Mouse (Mus musculus): ENCODE data around the gene Mfsd6l. TPM values are rescaled to one million over a fixed set of nuclear protein-coding genes. Genes with fewer than 3 reads are reported as not detected.

The Mfsd6l gene
- total and polyA plus RNA-seq, 3 experiments, result 0.04 TPM; not detected in 2

DNA sequence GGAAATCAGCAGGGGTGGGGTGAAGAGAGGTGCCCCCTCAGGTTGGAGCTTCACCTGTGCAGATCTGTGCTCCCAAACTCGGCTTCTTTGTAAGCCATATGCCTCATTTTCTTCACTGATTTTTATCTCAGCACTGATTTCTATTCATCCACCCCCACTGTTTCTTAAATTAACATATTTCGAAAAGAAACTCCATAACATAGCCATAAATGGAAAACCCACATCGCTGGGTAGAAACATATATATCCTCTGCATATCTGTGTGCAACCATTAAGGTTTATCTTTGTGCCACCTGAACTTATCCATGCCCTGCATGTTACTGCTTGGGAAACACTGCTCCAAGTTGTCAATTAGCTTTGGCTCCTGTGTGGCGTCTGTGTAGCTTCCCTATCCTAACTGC, 29.5 kb upstream of the Mfsd6l start:
- H3K27me3 ChIP-seq (ENCODE audit: control insufficient read depth in 1 of 2, insufficient read depth in 2 of 2, low read length in 2 of 2), result no peaks in the 10 kb centered on the region; a peak in 1 of 4 replicates
- no peak overlapping the region for H3K27ac ChIP-seq (ENCODE audit: control insufficient read depth, low read depth, low read length)
- H3K4me3 ChIP-seq (ENCODE audit: control insufficient read depth in 1 of 2, insufficient read depth in 1 of 2, low read depth in 2 of 2, low read length in 2 of 2), result no peak overlapping the region
- no peak overlapping the region for H3K9ac ChIP-seq (ENCODE audit: control insufficient read depth, low read depth, low read length, poor library complexity, severe bottlenecking)
- no peak for DNase-seq (ENCODE audit: low read depth, low spot score)
- H3K4me1 ChIP-seq (ENCODE audit: control insufficient read depth in 1 of 2, insufficient read depth in 2 of 2, low read length in 2 of 2), result peaks cover 0 to 8% of the 10 kb centered on the region in 2 experiments; a peak in 3 of 4 replicates
- H3K36me3 ChIP-seq (ENCODE audit: control insufficient read depth in 1 of 2, insufficient read depth in 2 of 2, low read length in 2 of 2), result peaks cover 0 to 7% of the 10 kb centered on the region in 2 experiments; a peak in 2 of 4 replicates
- no peaks in the 10 kb centered on the region for H3K9me3 ChIP-seq (replicated peaks; ENCODE audit: insufficient read depth, low read length)
- no peak for TF ChIP-seq GABPA (IDR thresholded peaks at IDR 0.05; ENCODE audit: low read depth, low read length)
- TF ChIP-seq E2F4 (IDR thresholded peaks at IDR 0.05; ENCODE audit: borderline replicate concordance, low read depth, low read length), result no peak
- no peak for TF ChIP-seq MYB (IDR thresholded peaks at IDR 0.05; ENCODE audit: low read depth, low read length)
- TF ChIP-seq TAL1 (IDR thresholded peaks at IDR 0.05; ENCODE audit: low read length), result no peak
- TF ChIP-seq EP300 (IDR thresholded peaks at IDR 0.05; ENCODE audit: low read depth in 1 of 2, low read length in 2 of 2), result no peak
- no peak for TF ChIP-seq USF2 (IDR thresholded peaks at IDR 0.05; ENCODE audit: borderline replicate concordance in 1 of 2, insufficient read depth in 1 of 2, low read depth in 1 of 2, low read length in 2 of 2)
- no peak for TF ChIP-seq RCOR1 (IDR thresholded peaks at IDR 0.05; ENCODE audit: low read depth, low read length)
- TF ChIP-seq ZC3H11A (IDR thresholded peaks at IDR 0.05; ENCODE audit: low read depth, low read length), result no peak
- no peaks in the 10 kb centered on the region for H3K79me2 ChIP-seq (ENCODE audit: control insufficient read depth, insufficient read depth, low read length, poor library complexity)

DNA sequence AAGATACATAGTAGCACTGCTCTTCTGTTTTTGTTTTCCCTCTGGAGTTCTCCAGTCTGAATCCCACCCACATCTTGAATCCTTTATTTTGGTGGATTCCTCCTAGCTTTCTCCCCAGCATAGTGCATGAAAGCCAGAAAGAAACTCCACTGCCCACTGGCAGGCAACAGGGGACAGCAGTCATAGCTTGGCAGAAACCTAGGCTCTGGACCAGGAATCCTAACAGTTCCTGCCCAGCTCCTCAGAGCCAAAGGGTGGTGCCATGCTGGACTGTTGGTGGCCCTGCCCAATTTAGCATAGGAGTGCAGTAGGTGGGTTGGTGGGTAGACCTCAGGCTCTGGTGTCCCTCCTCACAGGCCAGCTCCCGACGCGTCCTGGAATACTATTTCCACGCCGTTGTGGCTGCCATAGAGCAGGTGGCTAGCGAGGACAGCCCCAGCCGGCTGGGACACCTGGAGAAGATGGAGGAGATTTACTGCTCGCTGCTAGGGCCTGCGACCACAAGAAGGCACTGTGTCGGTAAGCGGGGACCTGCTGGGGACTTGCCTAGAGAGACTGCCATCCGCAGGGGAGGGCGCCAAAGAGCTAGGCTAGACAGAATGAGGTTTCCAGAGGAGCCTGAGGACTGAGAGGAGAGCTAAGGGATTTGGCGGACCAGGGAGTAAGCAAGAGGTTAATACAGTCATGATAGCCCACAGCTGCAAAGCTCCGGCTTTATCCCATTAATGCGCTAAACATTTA, 24.8 kb upstream of the Mfsd6l start:
- H3K36me3 ChIP-seq (ENCODE audit: control insufficient read depth in 1 of 2, insufficient read depth in 2 of 2, low read length in 2 of 2), result no peaks in the 10 kb centered on the region
- TF ChIP-seq CTCF (IDR thresholded peaks at IDR 0.05 in 2 of 3, conservative IDR thresholded peaks at IDR 0.05 in 1 of 3; ENCODE audit: control insufficient read depth in 1 of 3, insufficient read depth in 1 of 3, low read depth in 2 of 3, low read length in 3 of 3, poor library complexity in 1 of 3, severe bottlenecking in 1 of 3) (peak in 2 of 3 experiments; percentile 42 to 46; a peak in 4 of 6 replicates), UBTF (IDR thresholded peaks at IDR 0.05; ENCODE audit: borderline replicate concordance, insufficient read depth, low read depth, low read length) (no peak)

DNA sequence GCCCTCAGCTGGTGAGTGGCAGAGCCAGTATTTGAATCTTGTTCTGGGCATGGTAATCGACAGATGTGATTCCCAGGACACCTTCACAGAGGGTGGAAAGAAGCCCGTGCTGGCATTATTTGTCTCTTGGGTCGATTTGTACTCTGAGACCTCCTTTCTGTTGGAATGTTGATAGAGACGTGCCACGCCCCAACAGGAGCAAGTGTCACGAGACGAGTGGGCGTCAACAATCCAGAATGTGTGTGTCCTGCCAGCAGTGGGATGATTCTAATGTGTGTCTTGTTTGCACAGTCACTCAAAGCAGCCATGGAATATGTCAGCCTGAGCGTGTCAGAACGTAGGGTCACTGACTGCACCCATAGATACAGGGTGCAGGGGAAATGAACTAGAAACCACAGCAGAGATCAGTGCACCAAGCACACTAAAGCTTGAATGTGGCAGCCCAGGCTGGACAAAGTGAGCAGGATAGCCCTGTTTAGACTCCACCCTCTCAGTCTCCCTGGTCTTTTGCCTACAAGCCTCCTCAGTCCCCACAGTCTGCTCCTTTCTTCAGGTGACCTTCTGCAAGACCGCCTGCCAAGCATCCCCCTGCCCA, 23.9 kb upstream of the Mfsd6l start:
- H3K36me3 ChIP-seq (ENCODE audit: control insufficient read depth in 1 of 2, insufficient read depth in 2 of 2, low read length in 2 of 2), result no peaks in the 10 kb centered on the region
- peaks cover 0 to 4% of the 10 kb centered on the region in 2 experiments; a peak in 2 of 4 replicates for H3K4me1 ChIP-seq (ENCODE audit: control insufficient read depth in 1 of 2, insufficient read depth in 2 of 2, low read length in 2 of 2)
- no peak overlapping the region for H3K4me3 ChIP-seq (ENCODE audit: control insufficient read depth in 1 of 2, insufficient read depth in 1 of 2, low read depth in 2 of 2, low read length in 2 of 2)
- no peak overlapping the region for H3K27ac ChIP-seq (ENCODE audit: control insufficient read depth, low read depth, low read length)
- H3K79me2 ChIP-seq (ENCODE audit: control insufficient read depth, insufficient read depth, low read length, poor library complexity), result no peaks in the 10 kb centered on the region
- TF ChIP-seq USF2 (IDR thresholded peaks at IDR 0.05; ENCODE audit: borderline replicate concordance in 1 of 2, insufficient read depth in 1 of 2, low read depth in 1 of 2, low read length in 2 of 2) (no peak), ELF1 (IDR thresholded peaks at IDR 0.05; ENCODE audit: low read depth, low read length) (no peak), USF1 (IDR thresholded peaks at IDR 0.05; ENCODE audit: low read depth, low read length) (no peak), TCF12 (IDR thresholded peaks at IDR 0.05; ENCODE audit: low read depth, low read length) (no peak), HCFC1 (IDR thresholded peaks at IDR 0.05; ENCODE audit: low read depth, low read length) (no peak), E2F4 (IDR thresholded peaks at IDR 0.05; ENCODE audit: borderline replicate concordance, low read depth, low read length) (no peak), SIN3A (IDR thresholded peaks at IDR 0.05; ENCODE audit: low read length) (no peak), POLR2AphosphoS5 (IDR thresholded peaks at IDR 0.05; ENCODE audit: borderline replicate concordance, low read depth, low read length) (no peak), MYC (IDR thresholded peaks at IDR 0.05; ENCODE audit: low read depth, low read length) (no peak), UBTF (IDR thresholded peaks at IDR 0.05; ENCODE audit: borderline replicate concordance, insufficient read depth, low read depth, low read length) (no peak), NELFE (IDR thresholded peaks at IDR 0.05; ENCODE audit: low read depth, low read length) (no peak), GATA1 (IDR thresholded peaks at IDR 0.05; ENCODE audit: low read depth, low read length) (no peak), TAL1 (IDR thresholded peaks at IDR 0.05; ENCODE audit: low read length) (no peak), NRF1 (IDR thresholded peaks at IDR 0.05; ENCODE audit: insufficient read depth, low read depth, low read length, poor library complexity, severe bottlenecking) (no peak)
- H3K9ac ChIP-seq (ENCODE audit: control insufficient read depth, low read depth, low read length, poor library complexity, severe bottlenecking), result no peak overlapping the region
- no peak for DNase-seq (ENCODE audit: low read depth, low spot score)
- no peaks in the 10 kb centered on the region for H3K27me3 ChIP-seq (ENCODE audit: control insufficient read depth in 1 of 2, insufficient read depth in 2 of 2, low read length in 2 of 2)
- H3K9me3 ChIP-seq (replicated peaks; ENCODE audit: insufficient read depth, low read length), result no peaks in the 10 kb centered on the region

More for the DNA sequence above, 24.8 kb upstream of the Mfsd6l start:
- Histone ChIP-seq H3K4me1 (ENCODE audit: control insufficient read depth in 1 of 2, insufficient read depth in 2 of 2, low read length in 2 of 2) (peaks cover 0 to 4% of the 10 kb centered on the region in 2 experiments; a peak in 2 of 4 replicates), H3K27ac (ENCODE audit: control insufficient read depth, low read depth, low read length) (no peak overlapping the region), H3K9me3 (replicated peaks; ENCODE audit: insufficient read depth, low read length) (no peaks in the 10 kb centered on the region), H3K79me2 (ENCODE audit: control insufficient read depth, insufficient read depth, low read length, poor library complexity) (no peaks in the 10 kb centered on the region), H3K27me3 (ENCODE audit: control insufficient read depth in 1 of 2, insufficient read depth in 2 of 2, low read length in 2 of 2) (no peaks in the 10 kb centered on the region), H3K9ac (ENCODE audit: control insufficient read depth, low read depth, low read length, poor library complexity, severe bottlenecking) (no peak overlapping the region), H3K4me3 (ENCODE audit: control insufficient read depth in 1 of 2, insufficient read depth in 1 of 2, low read depth in 2 of 2, low read length in 2 of 2) (no peak overlapping the region)
- peak; percentile 23 for DNase-seq (ENCODE audit: low read depth, low spot score)

All from MEL (cell line).